Mouse (Mus musculus) stomach, embryonic 14.5 days (tissue): ENCODE results near the gene Micu1. TPM values are rescaled to one million over a fixed set of nuclear protein-coding genes. Genes with fewer than 3 reads are reported as not detected.

Experiments used
- ATAC-seq: fragments of 200-750 bp; cut with Nextera tagmentation; 2 replicates; pipeline ENCODE4 v1.8.0; 2017; ENCODE audit warnings: low read depth, moderate TSS enrichment; ENCODE audit not compliant: insufficient number of reproducible peaks, insufficient read depth, low FRiP score
- H3K27ac ChIP-seq: fragments of 300-500 bp; sonication (generic); 2 replicates; pipeline ENCODE4 v1.5.1; 2014; ENCODE audit warnings: mild to moderate bottlenecking, low read length, moderate library complexity, mixed read lengths
- H3K27me3 ChIP-seq: fragments of 300-500 bp; sonication (generic); 2 replicates; pipeline ENCODE4 v1.6.1; 2014; ENCODE audit warnings: low read length, control low read depth, mixed read lengths; ENCODE audit not compliant: control insufficient read depth, insufficient read depth
- H3K36me3 ChIP-seq: fragments of 300-500 bp; sonication (generic); 2 replicates; pipeline ENCODE4 v1.6.1; 2014; ENCODE audit warnings: mild to moderate bottlenecking, control low read depth, low read length, moderate library complexity, mixed read lengths; ENCODE audit not compliant: control insufficient read depth, insufficient read depth
- H3K4me1 ChIP-seq: fragments of 300-500 bp; sonication (generic); 2 replicates; pipeline ENCODE4 v1.6.1; 2014; ENCODE audit warnings: low read length, control low read depth, mixed read lengths; ENCODE audit not compliant: control insufficient read depth, insufficient read depth
- H3K4me2 ChIP-seq: fragments of 300-500 bp; sonication (generic); replicated peaks from 2 replicates; pipeline ENCODE4 v1.6.1; 2014; ENCODE audit warnings: low read depth, low read length, control low read depth
- H3K4me3 ChIP-seq: fragments of 300-500 bp; sonication (generic); 2 replicates; pipeline ENCODE4 v1.5.1; 2014; ENCODE audit warnings: low read depth, low read length, control low read depth
- H3K9ac ChIP-seq: fragments of 300-500 bp; sonication (generic); replicated peaks from 2 replicates; pipeline ENCODE4 v1.6.1; 2014; ENCODE audit warnings: low read depth, mild to moderate bottlenecking, control low read depth, low read length, moderate library complexity, mixed read lengths
- H3K9me3 ChIP-seq: fragments of 300-500 bp; sonication (generic); 2 replicates; pipeline ENCODE4 v1.6.1; 2016; ENCODE audit warnings: low read depth, low read length, control low read depth; ENCODE audit not compliant: control insufficient read depth
- WGBS: fragments of 180-500 bp; shearing (Covaris S2); extraction: QIAGEN DNeasy Blood & Tissue Kit; methylation state at CpG from one replicate; pipeline ENCODE4 v1.1.7; 2014; 5-methylcytosine and 5-hydroxymethylcytosine counted together
- polyA plus RNA-seq: library from polyadenylated mRNA; unstranded; fragments of >200 nt; fragmentation: Nextera tagmentation; extraction: Ambion mirVana; gene quantifications from 2 replicates; pipeline ENCODE4 v1.2.1, GENCODE M21; 2014

The Micu1 gene
- polyA plus RNA-seq, result 73.6 and 74.5 TPM in 2 replicates

DNA sequence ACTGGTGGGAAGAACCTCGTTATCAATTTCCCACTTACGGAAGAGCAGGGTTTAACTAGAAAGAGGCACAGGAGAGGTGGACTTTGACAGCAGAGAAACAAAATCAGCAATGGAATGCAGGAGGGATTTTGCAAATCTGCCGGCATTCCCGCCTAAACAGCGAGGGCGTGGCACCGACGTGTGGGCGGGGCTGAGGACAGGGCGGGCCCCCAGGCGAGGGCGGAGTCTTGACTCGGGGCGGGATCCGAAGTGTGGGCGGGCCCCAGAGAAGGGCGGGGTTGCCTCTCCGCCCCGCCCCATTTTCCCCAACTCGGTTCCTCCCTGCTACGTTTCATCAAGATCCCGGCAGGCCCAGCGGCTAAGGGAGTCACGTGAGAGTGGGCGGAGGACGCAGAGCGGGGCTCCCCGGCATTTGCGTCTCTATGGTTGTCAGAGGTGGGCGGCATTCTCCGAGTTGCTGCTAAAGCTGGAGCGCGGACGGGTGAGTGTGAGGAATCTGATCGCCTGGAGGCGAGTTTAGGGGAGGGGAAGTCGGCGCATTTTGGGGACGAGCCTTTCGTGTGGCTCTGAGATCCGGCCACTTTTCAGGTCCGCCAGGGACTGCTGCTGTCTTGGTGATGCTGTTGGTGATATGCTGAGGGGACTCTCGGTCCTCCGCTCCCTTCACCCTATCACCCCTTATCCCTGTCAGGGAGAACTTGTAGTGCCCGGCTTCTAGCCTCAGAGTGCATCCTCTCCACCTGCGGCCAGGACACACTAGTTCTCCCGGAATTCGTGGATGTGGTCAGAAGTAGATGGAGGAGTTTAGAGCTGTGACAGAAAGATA is at the start of gene Micu1:
Gene Micu1 (plus strand): TSS at position 271 of the 826 bp plus-strand sequence.
- peak; percentile 98 for ATAC-seq
- Histone ChIP-seq H3K36me3 (no peaks in the 10 kb centered on the region), H3K9me3 (no peaks in the 10 kb centered on the region), H3K4me3 (peak within 1 kb of the TSS; percentile 75), H3K27me3 (no peaks in the 10 kb centered on the region), H3K4me2 (peak within 1 kb of the TSS; percentile 69), H3K27ac (peak within 1 kb of the TSS; percentile 73; the same call in 1 of the 2 replicates), H3K9ac (peak within 1 kb of the TSS; percentile 63), H3K4me1 (peaks cover 5% of the 10 kb centered on the region; the same call in 1 of the 2 replicates)
- WGBS, result under 1% methylated on average over 42 of the region's 48 CpGs

DNA sequence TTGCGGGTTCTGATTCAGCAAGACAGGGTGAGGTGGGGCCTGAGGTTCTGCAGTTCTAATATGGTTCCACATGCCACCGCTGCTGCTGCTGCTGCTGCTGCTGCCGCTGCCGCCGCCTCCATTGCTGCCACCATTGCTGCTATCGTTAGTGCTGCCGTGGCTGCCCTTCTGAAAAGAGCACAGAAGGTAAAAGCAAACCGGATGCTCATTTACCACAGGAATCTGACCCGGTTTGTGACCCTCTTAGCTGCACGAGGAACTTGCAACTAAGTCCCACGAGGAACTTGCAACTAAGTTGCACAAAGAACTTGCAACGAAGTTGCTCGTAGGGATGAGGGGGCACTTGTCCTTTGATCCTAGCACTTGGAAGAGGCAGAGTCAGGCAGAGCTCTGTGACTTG is 45.5 kb upstream of the Micu1 start:
- Histone ChIP-seq H3K9ac (no peak overlapping the region), H3K4me2 (no peak overlapping the region), H3K4me3 (no peak overlapping the region), H3K4me1 (no peaks in the 10 kb centered on the region), H3K36me3 (no peaks in the 10 kb centered on the region), H3K27me3 (no peaks in the 10 kb centered on the region), H3K9me3 (no peaks in the 10 kb centered on the region), H3K27ac (no peak overlapping the region)
- no peak for ATAC-seq
- 76% methylated on average over 13 of the region's 13 CpGs for WGBS

DNA sequence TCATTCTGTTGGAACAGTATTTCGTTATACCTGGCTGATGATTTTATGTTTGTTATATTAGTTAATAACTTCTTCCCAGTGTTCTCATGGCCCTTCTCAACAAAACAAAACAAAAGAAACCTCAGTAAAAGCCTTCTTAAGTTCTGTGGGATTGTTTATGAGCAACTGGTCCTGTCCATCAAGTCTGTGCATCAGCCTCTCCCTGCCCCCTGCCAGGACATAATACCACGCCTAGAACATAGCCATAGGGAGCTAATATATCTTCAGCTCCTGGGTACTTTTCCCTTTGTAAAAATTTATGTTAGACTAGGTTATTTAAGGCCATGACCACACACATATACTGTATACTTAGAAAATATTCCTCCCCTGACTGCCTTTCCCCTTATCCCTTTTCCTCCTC is 37.5 kb upstream of the Micu1 start:
- Histone ChIP-seq H3K4me3 (no peak overlapping the region), H3K27ac (no peak overlapping the region), H3K4me1 (peaks cover 2% of the 10 kb centered on the region; the same call in 1 of the 2 replicates), H3K9ac (no peak overlapping the region), H3K36me3 (no peaks in the 10 kb centered on the region), H3K27me3 (no peaks in the 10 kb centered on the region), H3K4me2 (no peak overlapping the region), H3K9me3 (no peaks in the 10 kb centered on the region)
- WGBS, result 65% methylated on average over 2 of the region's 2 CpGs
- no peak for ATAC-seq

DNA sequence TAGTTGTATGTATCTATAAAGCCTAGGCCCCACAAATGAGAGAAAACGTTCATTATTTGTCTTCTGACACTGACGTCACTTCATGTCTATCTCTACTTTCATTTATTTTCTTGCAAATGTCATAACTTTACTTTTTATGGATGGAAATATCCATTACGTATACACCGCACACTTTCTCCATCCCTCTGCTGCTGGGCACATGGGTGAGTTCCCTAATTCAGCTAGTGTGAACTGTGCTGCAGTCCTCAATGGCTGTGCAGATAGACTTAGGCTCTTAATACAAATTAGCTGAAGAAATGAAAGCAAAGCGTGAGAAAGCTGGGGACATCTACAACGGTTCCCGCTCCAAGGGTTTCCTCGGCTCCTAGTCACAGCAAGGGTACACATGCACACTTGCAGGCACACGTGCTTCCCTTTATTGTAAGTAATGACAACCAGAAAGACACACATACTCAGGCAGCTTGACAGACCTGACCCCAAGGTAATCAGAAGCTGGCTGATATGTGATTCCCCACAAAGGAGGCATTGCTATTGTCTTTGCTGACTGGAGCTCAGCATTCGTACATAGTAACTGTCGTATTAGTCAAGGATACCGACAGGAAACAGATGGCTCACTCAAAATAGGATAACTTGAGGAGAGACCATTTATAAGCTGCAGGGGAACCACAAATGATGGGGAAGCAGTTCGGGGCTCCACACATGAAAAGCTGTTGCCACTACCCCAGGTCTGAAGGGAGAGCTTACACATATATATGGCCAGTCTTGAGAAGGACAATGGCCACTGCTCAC is 36.6 kb upstream of the Micu1 start:
- Histone ChIP-seq H3K9me3 (no peaks in the 10 kb centered on the region), H3K4me2 (no peak overlapping the region), H3K4me3 (no peak overlapping the region), H3K27ac (no peak overlapping the region), H3K4me1 (peaks cover 2% of the 10 kb centered on the region; the same call in 1 of the 2 replicates), H3K27me3 (no peaks in the 10 kb centered on the region), H3K36me3 (no peaks in the 10 kb centered on the region), H3K9ac (no peak overlapping the region)
- ATAC-seq, result no peak
- WGBS, result 66% methylated on average over 13 of the region's 13 CpGs

DNA sequence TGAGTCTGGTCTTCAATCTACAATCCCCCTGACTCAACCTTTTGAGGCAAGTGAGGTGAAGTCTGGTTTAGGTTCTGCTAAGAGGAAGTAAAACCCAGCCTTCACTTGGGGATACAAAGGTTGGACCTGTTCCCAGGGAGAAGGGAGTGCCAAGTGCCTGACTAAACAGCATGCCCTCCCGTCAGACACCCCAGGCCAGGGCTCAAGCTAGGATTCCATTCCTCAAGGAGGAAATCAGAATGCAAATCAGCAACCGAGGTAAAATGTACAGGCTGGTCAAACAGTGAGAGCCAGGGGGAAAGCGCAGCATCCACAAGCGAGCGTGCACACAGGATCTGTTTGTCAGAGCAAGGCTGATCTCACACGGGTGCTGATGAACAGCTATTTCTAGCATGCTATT is 34.9 kb upstream of the Micu1 start:
- no peak for ATAC-seq
- Histone ChIP-seq H3K27me3 (no peaks in the 10 kb centered on the region), H3K4me3 (no peak overlapping the region), H3K9me3 (no peaks in the 10 kb centered on the region), H3K4me1 (peaks cover 2% of the 10 kb centered on the region; the same call in 1 of the 2 replicates), H3K27ac (no peak overlapping the region), H3K36me3 (no peaks in the 10 kb centered on the region), H3K4me2 (no peak overlapping the region), H3K9ac (no peak overlapping the region)
- WGBS, result 58% methylated on average over 6 of the region's 6 CpGs

DNA sequence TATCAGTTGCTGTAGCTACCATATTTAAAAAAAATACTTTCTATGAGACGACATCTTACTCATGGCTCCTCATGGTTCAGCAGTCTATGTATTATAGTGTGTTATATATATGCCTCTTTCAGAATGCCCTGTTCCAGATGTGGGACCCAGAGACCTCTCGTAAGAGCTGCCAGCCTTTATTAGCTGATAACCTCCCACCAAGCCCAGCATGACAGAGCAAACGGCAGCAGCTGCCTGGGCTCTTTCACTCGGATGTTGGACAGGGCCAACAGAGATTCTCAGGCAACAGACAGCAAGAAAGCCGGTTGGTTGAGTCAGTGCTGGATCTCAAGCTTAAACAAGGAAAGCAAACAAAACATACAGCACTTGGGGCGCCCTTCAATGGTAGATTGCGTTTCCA is 33.8 kb upstream of the Micu1 start:
- Histone ChIP-seq H3K4me1 (peaks cover 2% of the 10 kb centered on the region; the same call in 1 of the 2 replicates), H3K4me2 (no peak overlapping the region), H3K9ac (no peak overlapping the region), H3K4me3 (no peak overlapping the region), H3K27ac (no peak overlapping the region), H3K36me3 (no peaks in the 10 kb centered on the region), H3K27me3 (no peaks in the 10 kb centered on the region), H3K9me3 (no peaks in the 10 kb centered on the region)
- WGBS, result 62% methylated on average over 7 of the region's 7 CpGs
- ATAC-seq, result no peak

DNA sequence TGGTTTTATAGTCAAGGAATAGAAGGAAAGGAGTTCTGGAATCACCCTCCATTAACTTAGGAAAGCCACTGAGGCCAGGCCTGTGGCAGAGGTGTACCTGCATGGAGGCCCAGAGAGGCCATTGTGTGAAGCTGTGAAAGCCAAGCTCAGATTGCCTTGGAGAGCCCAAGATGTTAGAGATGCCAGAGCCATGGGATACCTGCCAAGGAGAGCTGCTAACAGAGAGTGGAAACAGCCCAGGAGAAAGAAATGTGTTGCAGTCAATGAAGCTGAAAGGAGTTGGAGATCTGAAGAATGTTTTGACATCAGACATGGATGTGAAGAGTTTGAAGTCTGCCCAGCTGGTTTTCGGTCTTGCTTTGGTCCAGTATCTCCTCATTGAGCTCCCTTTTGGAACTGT is 24.4 kb upstream of the Micu1 start:
- no peaks in the 10 kb centered on the region for H3K27me3 ChIP-seq
- no peak overlapping the region for H3K4me3 ChIP-seq
- no peak overlapping the region for H3K9ac ChIP-seq
- H3K36me3 ChIP-seq, result no peaks in the 10 kb centered on the region
- H3K9me3 ChIP-seq, result no peaks in the 10 kb centered on the region
- 97% methylated on average over 1 of the region's 1 CpGs for WGBS
- H3K27ac ChIP-seq, result no peak overlapping the region
- ATAC-seq, result no peak
- H3K4me2 ChIP-seq, result no peak overlapping the region
- H3K4me1 ChIP-seq, result no peaks in the 10 kb centered on the region

DNA sequence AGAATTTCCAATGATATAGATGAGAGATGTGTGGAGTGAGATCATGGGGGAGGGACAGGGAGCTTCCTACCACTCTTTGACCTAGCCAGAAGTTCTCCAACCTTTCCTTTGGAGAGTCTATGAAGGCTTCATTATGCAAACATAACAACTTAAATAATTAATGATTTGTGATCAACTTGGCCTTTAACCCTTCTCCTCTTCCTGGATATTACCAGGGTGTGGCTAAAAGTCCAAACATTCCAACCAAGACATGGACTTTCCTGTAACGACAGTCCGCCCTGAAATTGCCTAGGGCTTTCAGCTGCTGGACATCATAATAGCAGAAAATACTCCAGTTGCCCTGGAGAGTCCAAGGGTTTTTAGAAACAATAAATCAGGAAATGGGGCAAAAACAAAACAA is 23.1 kb upstream of the Micu1 start:
- WGBS, result 53% methylated on average over 2 of the region's 2 CpGs
- no peak for ATAC-seq
- Histone ChIP-seq H3K27me3 (no peaks in the 10 kb centered on the region), H3K4me2 (no peak overlapping the region), H3K4me3 (no peak overlapping the region), H3K36me3 (no peaks in the 10 kb centered on the region), H3K27ac (no peak overlapping the region), H3K9ac (no peak overlapping the region), H3K9me3 (no peaks in the 10 kb centered on the region), H3K4me1 (no peaks in the 10 kb centered on the region)
